Mouse (Mus musculus) cerebellum, adult 2 months (tissue): Measurements from ENCODE around the gene Prok1.

Source experiments
- CTCF ChIP-seq: fragments of 200-500 bp; IDR thresholded peaks from 2 replicates; pipeline ENCODE4 v1.5.1; 2011; ENCODE audit warnings: low read depth, mild to moderate bottlenecking, control low read depth, low read length, moderate library complexity, borderline replicate concordance; ENCODE audit not compliant: insufficient read depth
- POLR2A ChIP-seq: fragments of 200-500 bp; IDR thresholded peaks from 2 replicates; pipeline ENCODE4 v1.6.1; 2011; ENCODE audit warnings: low read length, control low read depth, borderline replicate concordance; ENCODE audit not compliant: insufficient read depth

GRCm38 (mm10) chr3:107187022-107187421, 52.5 kb downstream of the Prok1 start:
- no peak for TF ChIP-seq CTCF
- no peak for TF ChIP-seq POLR2A
